Mouse (Mus musculus): ENCODE measurements at regions not wholly inside any gene's neighbourhood (a gene's known extent, or its start where the extent isn't known, plus 50 kb on each side); places are given as distances from the start of the nearest gene placed in this dataset.

GRCm38 (mm10) chr2:102970221-102970620 lies 68.8 kb upstream of the Cd44 start:
- no peak for ATAC-seq

GRCm38 (mm10) chr2:102967950-102968722 lies 66.7 kb upstream of the Cd44 start:
- peak; percentile 61 for ATAC-seq

- peak; percentile 42 for ATAC-seq
These were observed 66.0 kb upstream of the Cd44 start for GRCm38 (mm10) chr2:102967417-102967816.

DNA sequence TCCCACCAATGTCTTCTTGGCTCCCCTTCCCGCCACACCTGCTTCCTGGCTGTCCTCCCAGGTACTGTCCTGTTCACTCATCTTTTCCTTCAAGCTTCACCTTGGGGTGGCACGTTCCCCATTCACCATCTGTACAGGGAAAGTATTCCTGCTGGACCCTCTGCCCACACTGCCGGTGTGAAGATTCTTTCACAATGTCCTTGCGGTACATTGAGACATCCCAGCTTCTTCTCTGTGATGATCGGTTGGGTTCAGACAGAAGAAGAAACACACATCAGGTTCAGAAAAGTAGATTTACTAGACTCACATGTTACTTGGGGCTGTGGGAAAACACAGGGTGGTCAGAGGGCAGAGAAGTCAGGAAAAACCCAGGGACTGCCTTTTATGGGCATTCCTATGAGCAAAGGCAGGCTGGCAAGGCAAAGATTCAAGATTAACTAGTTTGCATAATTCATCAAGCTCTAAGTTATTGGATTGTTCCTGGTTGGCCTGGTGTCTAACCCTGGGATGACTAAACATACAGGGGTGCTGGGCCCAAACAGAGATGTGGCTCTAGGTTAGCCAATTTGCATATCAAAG lies 57.7 kb upstream of the Cd44 start:
- ATAC-seq = no peak

GRCm38 (mm10) chr2:102958529-102958928 lies 57.1 kb upstream of the Cd44 start:
- no peak for ATAC-seq

DNA sequence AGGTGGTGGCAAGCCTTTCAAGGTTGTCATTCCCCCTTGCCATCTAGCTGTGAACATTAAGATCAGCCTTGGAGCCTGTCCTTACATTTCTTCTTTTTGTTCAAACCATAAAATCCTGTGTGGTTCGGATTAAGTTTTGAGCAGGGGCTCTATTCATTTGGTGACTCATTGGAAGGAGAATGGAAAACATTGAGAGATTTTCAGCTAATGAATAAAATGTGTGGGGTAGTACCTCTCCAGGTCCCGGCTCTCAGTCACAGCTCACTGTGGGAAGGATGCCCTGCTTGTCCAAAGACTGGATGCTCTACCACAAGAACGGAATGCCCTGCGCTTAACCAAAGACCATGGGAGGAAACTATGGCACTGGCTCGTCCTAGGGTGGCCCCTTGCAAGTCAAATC lies 56.3 kb upstream of the Cd44 start:
- ATAC-seq = no peak

- ATAC-seq = peak; percentile 98
These were observed 55.4 kb upstream of the Cd44 start for GRCm38 (mm10) chr2:102956858-102957242.

GRCm38 (mm10) chr2:102956108-102956857 lies 54.8 kb upstream of the Cd44 start:
- peak; percentile 14 for ATAC-seq

GRCm38 (mm10) chr2:102955232-102955631 lies 53.8 kb upstream of the Cd44 start:
- ATAC-seq = no peak

Data from CD4-positive, CD25-positive, alpha-beta regulatory T cell, adult 4 months (primary cell).